Mouse (Mus musculus) limb, embryonic 15.5 days (tissue): Measurements from ENCODE around the gene Calhm5. TPM values are rescaled to one million over a fixed set of nuclear protein-coding genes. Genes with fewer than 3 reads are reported as not detected.

Experiments
- ATAC-seq: fragments of 200-750 bp; cut with Nextera tagmentation; 2 replicates; pipeline ENCODE4 v1.8.0; 2017; ENCODE audit warnings: low read depth, moderate TSS enrichment; ENCODE audit not compliant: insufficient number of reproducible peaks, low FRiP score, low TSS enrichment
- H3K27ac ChIP-seq: fragments of 300-500 bp; sonication (generic); 2 replicates; pipeline ENCODE4 v1.5.1; 2015; ENCODE audit warnings: moderate library complexity, mild to moderate bottlenecking, inconsistent platforms
- H3K27me3 ChIP-seq: fragments of 300-500 bp; sonication (generic); 2 replicates; pipeline ENCODE4 v1.6.1; 2015; ENCODE audit warnings: inconsistent platforms
- H3K36me3 ChIP-seq: fragments of 300-500 bp; sonication (generic); 2 replicates; pipeline ENCODE4 v1.6.1; 2015; ENCODE audit warnings: inconsistent platforms
- H3K4me1 ChIP-seq: fragments of 300-500 bp; sonication (generic); 2 replicates; pipeline ENCODE4 v1.6.1; 2015; ENCODE audit warnings: inconsistent platforms
- H3K4me2 ChIP-seq: fragments of 300-500 bp; sonication (generic); 2 replicates; pipeline ENCODE4 v1.6.1; 2015; ENCODE audit warnings: mild to moderate bottlenecking, inconsistent platforms
- H3K4me3 ChIP-seq: fragments of 300-500 bp; sonication (generic); 2 replicates; pipeline ENCODE4 v1.5.1; 2015; ENCODE audit warnings: mild to moderate bottlenecking, inconsistent platforms
- H3K9ac ChIP-seq: fragments of 300-500 bp; sonication (generic); 2 replicates; pipeline ENCODE4 v1.6.1; 2015; ENCODE audit warnings: inconsistent platforms
- H3K9me3 ChIP-seq: fragments of 300-500 bp; sonication (generic); 2 replicates; pipeline ENCODE4 v1.6.1; 2016; ENCODE audit warnings: inconsistent platforms
- WGBS: fragments of 180-500 bp; shearing (Covaris S2); methylation state at CpG from one replicate; pipeline ENCODE4 v1.1.7; 2015; 5-methylcytosine and 5-hydroxymethylcytosine counted together
- polyA plus RNA-seq: library from polyadenylated mRNA; unstranded; fragments of >200 nt; fragmentation: Nextera tagmentation; extraction: Ambion mirVana; gene quantifications from 2 replicates; pipeline ENCODE4 v1.2.1, GENCODE M21; 2015

Gene Calhm5
- polyA plus RNA-seq, 1 experiment from 2014 or later: 0.78 TPM

- Histone ChIP-seq H3K4me1 (no peaks in the 10 kb centered on the region), H3K27me3 (no peaks in the 10 kb centered on the region), H3K27ac (no peak overlapping the region), H3K9me3 (no peaks in the 10 kb centered on the region), H3K36me3 (no peaks in the 10 kb centered on the region), H3K4me2 (no peak overlapping the region), H3K4me3 (no peak overlapping the region), H3K9ac (no peak overlapping the region)
- 54% methylated on average over 1 of the region's 1 CpGs for WGBS
- no peak for ATAC-seq
Measured at GRCm38 (mm10) chr10:34069606-34070005, 26.7 kb downstream of the Calhm5 start.

DNA sequence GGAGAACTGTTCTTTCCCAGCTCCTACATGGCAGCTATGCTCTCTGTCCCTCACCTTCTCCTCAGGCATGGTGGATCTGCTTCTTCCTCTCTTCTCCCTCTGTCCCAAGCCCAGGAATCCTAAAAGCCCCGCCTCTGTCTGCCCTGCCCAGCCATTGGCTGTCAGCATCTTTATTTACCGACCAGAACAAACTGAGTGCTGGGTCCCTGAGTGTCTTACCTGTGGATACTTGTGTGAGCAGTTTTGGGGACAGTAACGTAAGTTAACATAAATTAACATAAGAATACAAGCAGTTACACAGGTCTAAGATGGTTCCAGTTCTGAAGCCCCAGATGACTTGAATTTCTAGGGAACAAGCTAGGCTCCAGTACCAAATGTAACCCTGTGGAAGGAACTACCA, 29.7 kb downstream of the Calhm5 start:
- H3K4me1 ChIP-seq: no peaks in the 10 kb centered on the region
- H3K4me3 ChIP-seq: no peak overlapping the region
- H3K36me3 ChIP-seq: no peaks in the 10 kb centered on the region
- no peak overlapping the region for H3K4me2 ChIP-seq
- no peaks in the 10 kb centered on the region for H3K9me3 ChIP-seq
- ATAC-seq: no peak
- no peak overlapping the region for H3K9ac ChIP-seq
- 58% methylated on average over 3 of the region's 3 CpGs for WGBS
- no peaks in the 10 kb centered on the region for H3K27me3 ChIP-seq
- no peak overlapping the region for H3K27ac ChIP-seq

DNA sequence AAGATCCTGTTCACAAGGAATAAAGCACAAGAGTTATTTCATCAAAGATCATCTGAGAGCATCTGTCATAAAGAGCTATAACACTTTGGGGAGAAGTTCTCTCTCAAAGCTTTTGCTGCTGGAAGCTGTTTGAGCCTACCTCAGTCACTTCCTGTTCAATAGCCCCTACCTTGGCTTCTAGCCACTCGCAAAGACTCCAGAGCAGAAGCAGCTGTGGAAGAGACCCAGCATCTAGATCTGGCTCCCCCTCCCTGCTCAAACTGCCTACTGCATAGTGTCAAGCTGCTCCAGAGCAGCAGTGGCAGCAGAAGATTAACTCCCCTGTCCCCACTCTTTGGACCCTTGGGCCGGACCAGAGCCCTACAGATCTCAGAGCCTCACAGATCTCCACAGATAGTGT, 42.3 kb downstream of the Calhm5 start:
- H3K4me2 ChIP-seq: no peak overlapping the region
- no peaks in the 10 kb centered on the region for H3K9me3 ChIP-seq
- no peaks in the 10 kb centered on the region for H3K27me3 ChIP-seq
- WGBS: 78% methylated on average over 2 of the region's 2 CpGs
- no peak overlapping the region for H3K4me3 ChIP-seq
- no peaks in the 10 kb centered on the region for H3K36me3 ChIP-seq
- no peaks in the 10 kb centered on the region for H3K4me1 ChIP-seq
- no peak overlapping the region for H3K27ac ChIP-seq
- no peak overlapping the region for H3K9ac ChIP-seq
- ATAC-seq: no peak

GRCm38 (mm10) chr10:34044210-34044609, 52.1 kb downstream of the Calhm5 start, which contains the start of gene Calhm4:
Calhm4 (minus strand) TSS chr10:34044310.
- Histone ChIP-seq H3K36me3 (no peaks in the 10 kb centered on the region), H3K9ac (no peak within 1 kb of the TSS), H3K4me3 (no peak within 1 kb of the TSS), H3K27me3 (no peaks in the 10 kb centered on the region), H3K9me3 (no peaks in the 10 kb centered on the region), H3K4me1 (no peaks in the 10 kb centered on the region), H3K27ac (no peak within 1 kb of the TSS), H3K4me2 (no peak within 1 kb of the TSS)
- WGBS: 80% methylated on average over 5 of the region's 5 CpGs
- no peak for ATAC-seq

Other genes starting within 250 kb of the Calhm5 start
- gene Sult3a1, start 238.8 kb downstream of the Calhm5 start, polyA plus RNA-seq: not detected in 2 replicates
- 0.05 TPM in 1 of 2 replicates, not detected in the other for gene Rsph4a, start 191.4 kb downstream of the Calhm5 start, polyA plus RNA-seq
- 21.2 and 21.7 TPM in 2 replicates for gene Zup1, start 145.2 kb downstream of the Calhm5 start, polyA plus RNA-seq
- gene Rwdd1, start 76.9 kb downstream of the Calhm5 start, polyA plus RNA-seq: 116 and 118 TPM in 2 replicates
- not detected in 2 replicates for gene Trappc3l, start 58.9 kb downstream of the Calhm5 start, polyA plus RNA-seq
- not detected in 2 replicates for gene Calhm4, start 52.2 kb downstream of the Calhm5 start, polyA plus RNA-seq
- 0.59 and 1.1 TPM in 2 replicates for gene Calhm6, start 31.5 kb upstream of the Calhm5 start, polyA plus RNA-seq
- gene Dse, start 111.2 kb upstream of the Calhm5 start, polyA plus RNA-seq: 35.5 and 39.0 TPM in 2 replicates
- gene Tspyl1, start 185.7 kb upstream of the Calhm5 start, polyA plus RNA-seq: 81.0 and 83.2 TPM in 2 replicates
- gene Tspyl4, start 200.9 kb upstream of the Calhm5 start, polyA plus RNA-seq: 15.3 and 17.0 TPM in 2 replicates